Mouse (Mus musculus) liver, embryonic 16.5 days (tissue): ENCODE measurements around the gene Dip2c. TPM values are rescaled to one million over a fixed set of nuclear protein-coding genes. Genes with fewer than 3 reads are reported as not detected.

Source experiments
- ATAC-seq: fragments of 200-750 bp; cut with Nextera tagmentation; 2 replicates; pipeline ENCODE4 v1.8.0; 2017; ENCODE audit warnings: low read depth, mild to moderate bottlenecking, moderate number of reproducible peaks, moderate library complexity
- H3K27ac ChIP-seq: fragments of 300-500 bp; sonication (generic); 2 replicates; pipeline ENCODE4 v1.5.1; 2014; ENCODE audit warnings: mild to moderate bottlenecking, low read length
- H3K27me3 ChIP-seq: fragments of 300-500 bp; sonication (generic); 2 replicates; pipeline ENCODE4 v1.6.1; 2014; ENCODE audit warnings: low read depth, low read length, mixed read lengths; ENCODE audit not compliant: control insufficient read depth, insufficient read depth
- H3K36me3 ChIP-seq: fragments of 300-500 bp; sonication (generic); 2 replicates; pipeline ENCODE4 v1.6.1; 2014; ENCODE audit warnings: mild to moderate bottlenecking; ENCODE audit not compliant: control insufficient read depth, insufficient read depth
- H3K4me1 ChIP-seq: fragments of 300-500 bp; sonication (generic); 2 replicates; pipeline ENCODE4 v1.6.1; 2014; ENCODE audit warnings: low read depth, low read length, mixed read lengths; ENCODE audit not compliant: control insufficient read depth
- H3K4me2 ChIP-seq: fragments of 300-500 bp; sonication (generic); 2 replicates; pipeline ENCODE4 v1.6.1; 2014; ENCODE audit warnings: low read depth, low read length, mixed read lengths
- H3K4me3 ChIP-seq: fragments of 300-500 bp; sonication (generic); 2 replicates; pipeline ENCODE4 v1.5.1; 2014; ENCODE audit warnings: low read depth, mild to moderate bottlenecking, low read length
- H3K9ac ChIP-seq: fragments of 300-500 bp; sonication (generic); 2 replicates; pipeline ENCODE4 v1.6.1; 2014; ENCODE audit warnings: low read depth, low read length
- H3K9me3 ChIP-seq: fragments of 300-500 bp; sonication (generic); replicated peaks from 2 replicates; pipeline ENCODE4 v1.6.1; 2016; ENCODE audit warnings: low read length; ENCODE audit not compliant: control insufficient read depth
- WGBS: fragments of 180-500 bp; shearing (Covaris S2); extraction: QIAGEN DNeasy Blood & Tissue Kit; methylation state at CpG from one replicate; pipeline ENCODE4 v1.1.7; 2014; ENCODE audit not compliant: insufficient replicate concordance; 5-methylcytosine and 5-hydroxymethylcytosine counted together
- polyA plus RNA-seq: library from polyadenylated mRNA; unstranded; fragments of >200 nt; fragmentation: Nextera tagmentation; extraction: Ambion mirVana; gene quantifications from 2 replicates; pipeline ENCODE4 v1.2.1, GENCODE M21; 2015

Dip2c gene
- polyA plus RNA-seq, 1 experiment from 2014 or later: 0.58 TPM

DNA sequence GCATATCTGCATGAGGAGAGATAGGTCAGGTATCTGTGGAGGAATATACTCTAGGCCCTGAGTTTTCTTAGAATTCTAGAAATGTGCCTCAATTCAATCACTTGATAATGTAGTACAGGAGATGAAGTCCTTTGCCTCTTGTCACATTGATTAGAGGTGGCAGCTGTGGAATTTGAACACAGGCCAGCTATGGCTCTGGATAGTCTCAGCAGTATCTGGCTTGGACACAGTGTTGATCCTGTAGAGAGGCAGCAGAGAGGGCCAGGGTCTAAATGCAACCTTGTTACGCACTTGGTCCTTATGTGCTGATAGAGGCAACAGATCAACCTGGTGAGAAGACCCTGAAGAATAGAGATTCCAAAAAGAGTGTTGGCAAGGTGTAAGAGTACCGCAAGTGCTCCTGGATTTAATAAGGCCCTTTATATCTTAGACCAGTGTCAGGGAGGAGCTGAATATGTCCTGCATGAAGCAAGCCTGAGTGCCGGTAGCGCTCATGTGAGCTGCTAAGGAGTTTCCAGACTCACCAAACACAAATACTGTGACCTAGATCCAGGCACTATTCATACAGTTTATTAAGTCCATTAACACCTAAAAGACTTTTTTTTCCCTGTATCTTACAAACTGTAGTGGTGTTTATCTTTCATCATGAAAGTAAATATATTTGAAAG lies 170.3 kb downstream of the Dip2c start:
- Histone ChIP-seq H3K9me3 (no peaks in the 10 kb centered on the region), H3K27ac (no peak overlapping the region), H3K36me3 (no peaks in the 10 kb centered on the region), H3K27me3 (no peaks in the 10 kb centered on the region), H3K9ac (no peak overlapping the region), H3K4me3 (no peak overlapping the region), H3K4me1 (no peaks in the 10 kb centered on the region), H3K4me2 (no peak overlapping the region)
- WGBS: 73% methylated on average over 4 of the region's 4 CpGs
- no peak for ATAC-seq

DNA sequence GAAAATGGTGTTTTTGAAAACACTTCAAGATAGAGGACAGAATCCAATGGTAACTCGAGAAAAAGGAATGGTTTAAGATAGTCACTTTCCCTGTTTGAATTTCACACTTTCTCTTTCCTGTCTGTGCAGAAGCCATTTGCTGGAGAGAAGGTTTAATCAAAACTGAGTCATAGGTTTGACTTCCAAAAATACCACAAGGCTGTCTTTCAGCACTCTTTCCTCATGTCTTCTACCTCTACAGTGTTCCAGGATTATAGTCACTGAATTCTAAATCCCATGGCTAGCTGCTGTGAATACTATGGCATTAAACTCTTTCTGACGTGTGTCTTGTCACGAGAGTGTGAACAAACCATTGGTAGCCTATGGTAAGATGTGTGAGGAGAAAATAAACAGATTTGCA lies 173.9 kb downstream of the Dip2c start:
- Histone ChIP-seq H3K27ac (no peak overlapping the region), H3K4me1 (no peaks in the 10 kb centered on the region), H3K9me3 (no peaks in the 10 kb centered on the region), H3K36me3 (no peaks in the 10 kb centered on the region), H3K9ac (no peak overlapping the region), H3K4me2 (no peak overlapping the region), H3K4me3 (no peak overlapping the region), H3K27me3 (no peaks in the 10 kb centered on the region)
- 50% methylated on average over 3 of the region's 3 CpGs for whole genome bisulfite sequencing
- no peak for ATAC-seq

DNA sequence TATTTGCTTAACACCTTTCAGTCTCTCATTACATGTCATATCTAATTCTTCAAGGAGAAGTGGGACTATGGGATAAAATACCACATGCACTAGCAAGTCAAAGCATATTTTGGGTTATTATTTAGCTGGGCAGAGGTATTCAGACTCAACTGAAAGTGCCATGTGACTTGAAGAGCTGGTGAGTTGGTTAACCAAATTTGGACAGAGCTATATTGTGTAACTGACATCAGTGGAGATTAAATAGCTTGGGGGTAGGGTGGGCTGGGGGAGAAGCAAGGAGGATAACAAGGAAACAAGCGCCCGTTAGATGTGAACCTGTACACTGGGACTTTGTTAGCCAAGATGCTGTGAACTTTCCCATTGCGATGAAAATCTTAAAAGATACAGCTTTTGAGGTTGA lies 175.6 kb downstream of the Dip2c start:
- no peak overlapping the region for H3K4me3 ChIP-seq
- no peaks in the 10 kb centered on the region for H3K9me3 ChIP-seq
- H3K4me2 ChIP-seq: no peak overlapping the region
- no peaks in the 10 kb centered on the region for H3K36me3 ChIP-seq
- no peak overlapping the region for H3K9ac ChIP-seq
- ATAC-seq: no peak
- no peaks in the 10 kb centered on the region for H3K27me3 ChIP-seq
- WGBS: 69% methylated on average over 3 of the region's 3 CpGs
- no peak overlapping the region for H3K27ac ChIP-seq
- H3K4me1 ChIP-seq: no peaks in the 10 kb centered on the region

DNA sequence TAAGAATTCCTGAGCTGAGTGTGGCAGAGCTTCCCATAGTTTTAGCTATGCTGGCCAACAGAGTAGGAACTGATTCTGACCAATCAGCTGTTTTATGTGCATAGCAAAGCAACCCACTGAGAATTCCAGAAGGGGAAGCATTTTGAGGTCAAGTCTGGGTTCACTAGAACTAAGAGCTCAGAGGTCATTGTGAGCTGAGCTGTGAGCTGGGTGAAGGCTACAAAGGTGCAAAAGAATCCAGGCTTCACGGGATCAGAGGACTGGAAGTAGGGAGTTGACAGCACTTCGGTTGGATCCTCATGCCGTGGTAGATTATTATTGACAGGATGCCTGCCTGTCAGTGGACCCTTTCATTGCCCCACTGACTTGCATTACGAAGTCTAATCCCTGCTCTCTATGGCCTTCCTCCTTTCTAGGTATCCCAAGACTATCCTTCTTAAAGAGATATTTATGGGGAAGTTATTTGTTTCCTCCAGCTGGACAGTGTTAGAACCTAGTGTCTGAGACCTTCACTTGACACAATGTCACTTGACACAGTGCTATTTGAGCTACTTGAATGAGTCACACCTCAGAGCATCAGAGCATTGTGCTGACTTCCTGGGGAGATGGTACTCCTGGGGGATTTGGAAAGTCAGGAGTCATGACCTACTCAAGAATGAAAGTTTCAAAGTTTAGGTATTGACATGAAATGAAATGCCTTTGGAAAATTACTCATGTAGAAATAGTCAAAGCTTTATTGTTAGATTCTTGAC lies 178.3 kb downstream of the Dip2c start:
- no peaks in the 10 kb centered on the region for H3K36me3 ChIP-seq
- H3K4me3 ChIP-seq: no peak overlapping the region
- H3K4me2 ChIP-seq: no peak overlapping the region
- H3K9ac ChIP-seq: no peak overlapping the region
- no peak for ATAC-seq
- H3K9me3 ChIP-seq: no peaks in the 10 kb centered on the region
- no peaks in the 10 kb centered on the region for H3K4me1 ChIP-seq
- 48% methylated on average over 4 of the region's 4 CpGs for WGBS
- no peak overlapping the region for H3K27ac ChIP-seq
- no peaks in the 10 kb centered on the region for H3K27me3 ChIP-seq

DNA sequence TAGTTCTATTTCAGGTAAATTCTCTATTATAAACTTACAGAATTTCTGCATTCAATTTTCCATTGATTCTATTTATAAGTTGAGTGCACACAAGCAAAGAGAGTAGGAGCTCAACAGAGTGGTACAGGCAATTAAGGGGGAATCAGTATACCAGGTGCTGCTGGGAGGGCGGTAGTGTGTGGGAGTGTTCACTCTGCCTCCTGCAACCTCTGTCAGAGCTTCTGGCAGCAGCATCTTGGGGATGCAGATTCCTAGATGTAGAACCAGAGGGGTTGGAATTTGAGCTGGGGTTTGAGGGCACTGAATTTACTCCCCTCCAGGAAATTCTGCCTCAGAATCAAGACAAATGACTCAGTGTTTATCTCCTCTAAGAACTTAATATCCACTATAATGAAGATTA lies 179.7 kb downstream of the Dip2c start:
- no peak overlapping the region for H3K4me3 ChIP-seq
- H3K4me1 ChIP-seq: no peaks in the 10 kb centered on the region
- no peak overlapping the region for H3K9ac ChIP-seq
- H3K4me2 ChIP-seq: no peak overlapping the region
- WGBS: 72% methylated on average over 1 of the region's 1 CpGs
- ATAC-seq: no peak
- H3K27me3 ChIP-seq: no peaks in the 10 kb centered on the region
- H3K36me3 ChIP-seq: no peaks in the 10 kb centered on the region
- H3K27ac ChIP-seq: no peak overlapping the region
- H3K9me3 ChIP-seq: no peaks in the 10 kb centered on the region

DNA sequence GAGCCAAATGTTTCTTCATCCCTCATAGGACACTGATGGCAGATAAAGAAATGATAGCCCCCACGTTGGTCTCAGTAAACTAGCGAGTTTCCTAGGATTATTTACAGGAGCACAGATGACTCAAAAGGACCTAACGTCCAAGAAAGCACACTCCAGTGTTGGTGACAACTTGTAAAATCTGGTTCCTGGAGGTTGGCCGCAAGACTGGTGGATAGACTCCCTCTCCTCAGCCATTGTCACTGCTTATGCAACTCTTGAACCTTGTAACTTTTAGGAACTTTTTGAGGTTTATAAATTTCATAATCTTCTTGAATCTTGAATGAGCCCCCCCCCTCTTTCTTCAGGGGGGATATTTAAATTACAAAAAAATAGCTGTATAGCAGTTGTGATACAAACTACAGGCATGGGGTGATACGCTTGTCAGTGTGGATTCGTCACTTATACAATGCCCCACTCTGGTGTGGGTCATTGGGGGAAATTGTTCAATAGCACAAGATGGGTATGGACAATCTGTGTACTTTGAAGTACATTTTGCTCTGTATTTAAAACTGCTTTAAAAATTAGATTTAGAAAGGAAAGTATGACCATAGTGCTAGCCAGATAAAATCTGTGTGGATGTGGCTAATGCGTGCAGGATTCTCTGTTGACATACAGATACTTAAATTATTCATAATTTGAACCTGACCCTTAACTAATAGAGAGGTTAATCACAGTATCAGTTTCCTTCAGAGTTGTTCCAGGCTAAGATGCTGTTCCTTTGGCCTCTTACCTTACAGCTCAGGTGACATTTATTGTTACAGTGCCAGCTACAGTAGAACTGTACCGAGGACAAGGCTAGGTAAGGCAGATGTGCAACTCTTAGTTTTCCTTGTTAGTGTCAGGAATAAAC lies 181.3 kb downstream of the Dip2c start:
- no peaks in the 10 kb centered on the region for H3K9me3 ChIP-seq
- no peak for ATAC-seq
- no peaks in the 10 kb centered on the region for H3K36me3 ChIP-seq
- H3K27ac ChIP-seq: no peak overlapping the region
- H3K4me3 ChIP-seq: no peak overlapping the region
- H3K4me1 ChIP-seq: no peaks in the 10 kb centered on the region
- H3K9ac ChIP-seq: no peak overlapping the region
- no peaks in the 10 kb centered on the region for H3K27me3 ChIP-seq
- no peak overlapping the region for H3K4me2 ChIP-seq
- 64% methylated on average over 8 of the region's 8 CpGs for WGBS

DNA sequence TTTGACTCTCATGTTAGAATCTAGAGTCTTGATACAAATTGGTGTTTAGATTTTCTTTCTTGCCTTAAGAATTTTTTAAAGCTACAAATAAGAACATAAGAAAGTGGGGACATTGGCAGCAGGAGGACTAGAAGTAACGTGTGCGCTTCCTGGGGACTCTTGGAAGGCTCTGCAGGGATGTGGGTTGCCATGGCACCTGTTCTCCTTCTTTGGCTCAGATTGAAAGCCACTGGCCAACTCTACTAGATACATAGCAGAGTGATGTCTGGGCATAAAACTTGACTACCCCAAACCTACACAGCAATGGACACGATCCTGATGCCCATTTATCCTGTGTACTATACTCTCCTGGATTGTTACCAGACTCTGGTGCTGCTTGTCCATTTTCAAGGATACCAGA lies 188.1 kb downstream of the Dip2c start:
- no peaks in the 10 kb centered on the region for H3K4me1 ChIP-seq
- H3K9ac ChIP-seq: no peak overlapping the region
- H3K36me3 ChIP-seq: no peaks in the 10 kb centered on the region
- H3K27me3 ChIP-seq: no peaks in the 10 kb centered on the region
- no peaks in the 10 kb centered on the region for H3K9me3 ChIP-seq
- H3K4me2 ChIP-seq: no peak overlapping the region
- no peak overlapping the region for H3K27ac ChIP-seq
- WGBS: 68% methylated on average over 3 of the region's 3 CpGs
- H3K4me3 ChIP-seq: no peak overlapping the region
- ATAC-seq: no peak

DNA sequence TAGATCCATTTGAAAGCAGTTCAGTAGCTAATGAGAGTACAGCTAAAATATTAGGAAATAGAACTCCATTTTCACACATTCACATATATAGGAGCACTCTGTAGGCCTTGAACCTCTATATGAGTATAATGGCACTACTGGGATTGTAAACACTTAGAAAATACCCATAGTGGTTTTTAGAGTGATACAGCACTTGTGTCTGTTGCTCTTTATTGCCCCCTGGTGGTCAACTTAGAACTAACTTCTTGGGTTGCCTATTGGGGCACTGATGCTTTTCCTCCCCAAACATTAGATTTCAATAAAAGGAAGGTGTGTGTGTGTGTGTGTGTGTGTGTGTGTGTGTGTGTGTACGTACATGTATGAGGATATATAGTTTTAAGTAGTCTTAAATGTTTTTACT lies 190.9 kb downstream of the Dip2c start:
- no peak overlapping the region for H3K4me3 ChIP-seq
- 3% methylated on average over 1 of the region's 1 CpGs for WGBS
- no peak overlapping the region for H3K27ac ChIP-seq
- no peak for ATAC-seq
- no peaks in the 10 kb centered on the region for H3K9me3 ChIP-seq
- H3K27me3 ChIP-seq: no peaks in the 10 kb centered on the region
- no peak overlapping the region for H3K4me2 ChIP-seq
- H3K9ac ChIP-seq: no peak overlapping the region
- no peaks in the 10 kb centered on the region for H3K4me1 ChIP-seq
- H3K36me3 ChIP-seq: no peaks in the 10 kb centered on the region

DNA sequence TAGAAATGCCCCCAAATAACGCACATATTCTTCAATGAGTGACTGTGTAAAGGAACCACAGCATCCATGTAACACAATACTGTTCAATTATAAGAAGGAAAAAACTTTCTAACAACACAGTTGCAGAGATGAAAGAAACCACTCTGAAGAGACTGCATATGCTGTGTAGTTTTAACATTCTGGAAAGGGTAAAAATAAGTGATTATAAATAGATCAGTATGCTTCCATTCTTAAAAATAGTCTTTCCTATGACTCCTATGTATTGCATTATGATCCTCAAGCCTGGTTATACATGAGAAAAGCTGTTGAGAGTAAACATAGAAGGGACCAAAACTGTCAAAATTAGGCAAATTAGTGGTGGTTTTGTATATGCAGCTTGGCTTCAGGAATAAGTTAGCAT lies 197.1 kb downstream of the Dip2c start:
- H3K9ac ChIP-seq: no peak overlapping the region
- H3K36me3 ChIP-seq: no peaks in the 10 kb centered on the region
- no peak overlapping the region for H3K27ac ChIP-seq
- ATAC-seq: no peak
- H3K4me1 ChIP-seq: no peaks in the 10 kb centered on the region
- no peak overlapping the region for H3K4me2 ChIP-seq
- H3K9me3 ChIP-seq: no peaks in the 10 kb centered on the region
- no peaks in the 10 kb centered on the region for H3K27me3 ChIP-seq
- WGBS: 85% methylated on average over 1 of the region's 1 CpGs
- no peak overlapping the region for H3K4me3 ChIP-seq
